Mouse (Mus musculus): Measurements from ENCODE around the gene Vamp4. TPM values are rescaled to one million over a fixed set of nuclear protein-coding genes. Genes with fewer than 3 reads are reported as not detected.

The Vamp4 gene
- 43.5 and 46.4 TPM in 2 replicates for polyA plus RNA-seq (2015; fragmentation: Nextera tagmentation; extraction: Ambion mirVana)

DNA sequence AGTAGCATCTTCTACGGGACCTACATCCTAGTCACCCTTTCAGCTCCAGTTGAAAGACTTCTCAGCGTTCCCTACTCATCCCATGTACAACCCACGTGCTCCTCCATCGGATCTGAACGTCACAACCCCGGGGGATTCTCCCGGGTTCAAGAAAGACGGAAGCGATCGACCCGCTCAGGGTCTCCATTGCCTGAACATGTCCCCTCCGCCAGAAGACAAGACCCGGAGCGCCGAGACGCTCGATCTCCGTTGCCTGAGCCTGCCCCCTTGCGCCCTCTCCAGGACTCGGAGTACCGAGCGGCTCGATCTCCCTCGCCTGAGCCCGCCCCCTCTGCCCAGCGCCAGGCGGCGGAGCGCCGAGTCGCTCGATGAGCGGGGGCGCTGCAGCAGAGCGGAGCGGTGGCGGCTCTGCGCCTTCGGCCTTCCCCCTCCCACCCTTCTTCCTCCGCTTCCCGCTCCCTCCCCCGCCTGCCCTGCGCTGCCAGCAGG lies at the start of gene Vamp4:
Vamp4 (plus strand) TSS at position 256 of the 489 bp plus-strand sequence.
- peaks cover 3% of the 10 kb centered on the region for H3K9me3 ChIP-seq (ENCODE audit: control insufficient read depth, low read length)
- no peaks in the 10 kb centered on the region for H3K27me3 ChIP-seq (replicated peaks; ENCODE audit: control insufficient read depth, insufficient read depth, low read length)
- H3K36me3 ChIP-seq (ENCODE audit: control insufficient read depth, insufficient read depth, low read length) = peaks cover 7% of the 10 kb centered on the region
- H3K4me2 ChIP-seq (ENCODE audit: low read depth, low read length) = peak within 1 kb of the TSS; percentile 73
- peak within 1 kb of the TSS; percentile 98 for H3K4me3 ChIP-seq (ENCODE audit: low read length)
- 0% methylated on average over 42 of the region's 43 CpGs for WGBS
- peak within 1 kb of the TSS; percentile 97 for H3K9ac ChIP-seq (ENCODE audit: low read depth, low read length)
- ATAC-seq = peak; percentile 99
- H3K27ac ChIP-seq (ENCODE audit: low read length) = peak within 1 kb of the TSS; percentile 87
- no peaks in the 10 kb centered on the region for H3K4me1 ChIP-seq (ENCODE audit: control insufficient read depth, insufficient read depth, low read length)

GRCm38 (mm10) chr1:162529651-162530050 lies 40.7 kb upstream of the Vamp4 start:
- no peak for ATAC-seq
- Histone ChIP-seq H3K9me3 (ENCODE audit: control insufficient read depth, low read length) (peaks cover 8% of the 10 kb centered on the region; the same call in 1 of the 2 replicates), H3K36me3 (ENCODE audit: control insufficient read depth, insufficient read depth, low read length) (peaks cover 14% of the 10 kb centered on the region), H3K4me1 (ENCODE audit: control insufficient read depth, insufficient read depth, low read length) (no peaks in the 10 kb centered on the region), H3K27me3 (replicated peaks; ENCODE audit: control insufficient read depth, insufficient read depth, low read length) (no peaks in the 10 kb centered on the region), H3K4me2 (ENCODE audit: low read depth, low read length) (no peak overlapping the region), H3K9ac (ENCODE audit: low read depth, low read length) (no peak overlapping the region), H3K4me3 (ENCODE audit: low read length) (no peak overlapping the region), H3K27ac (ENCODE audit: low read length) (no peak overlapping the region)
- WGBS = 60% methylated on average over 2 of the region's 2 CpGs

- Histone ChIP-seq H3K27me3 (replicated peaks; ENCODE audit: control insufficient read depth, insufficient read depth, low read length) (no peaks in the 10 kb centered on the region), H3K9me3 (ENCODE audit: control insufficient read depth, low read length) (peaks cover 8% of the 10 kb centered on the region; the same call in 1 of the 2 replicates), H3K9ac (ENCODE audit: low read depth, low read length) (no peak overlapping the region), H3K4me2 (ENCODE audit: low read depth, low read length) (no peak overlapping the region), H3K36me3 (ENCODE audit: control insufficient read depth, insufficient read depth, low read length) (peaks cover 14% of the 10 kb centered on the region), H3K4me3 (ENCODE audit: low read length) (no peak overlapping the region), H3K27ac (ENCODE audit: low read length) (no peak overlapping the region), H3K4me1 (ENCODE audit: control insufficient read depth, insufficient read depth, low read length) (no peaks in the 10 kb centered on the region)
- 69% methylated on average over 1 of the region's 1 CpGs for WGBS
- ATAC-seq = no peak
Measured at GRCm38 (mm10) chr1:162530666-162531065, 39.6 kb upstream of the Vamp4 start.

GRCm38 (mm10) chr1:162531584-162531983 lies 38.7 kb upstream of the Vamp4 start:
- Histone ChIP-seq H3K4me1 (ENCODE audit: control insufficient read depth, insufficient read depth, low read length) (no peaks in the 10 kb centered on the region), H3K4me2 (ENCODE audit: low read depth, low read length) (no peak overlapping the region), H3K9me3 (ENCODE audit: control insufficient read depth, low read length) (peaks cover 8% of the 10 kb centered on the region; the same call in 1 of the 2 replicates), H3K27ac (ENCODE audit: low read length) (no peak overlapping the region), H3K4me3 (ENCODE audit: low read length) (no peak overlapping the region), H3K36me3 (ENCODE audit: control insufficient read depth, insufficient read depth, low read length) (peaks cover 16% of the 10 kb centered on the region), H3K27me3 (replicated peaks; ENCODE audit: control insufficient read depth, insufficient read depth, low read length) (no peaks in the 10 kb centered on the region), H3K9ac (ENCODE audit: low read depth, low read length) (no peak overlapping the region)
- WGBS = 70% methylated on average over 4 of the region's 4 CpGs
- no peak for ATAC-seq

GRCm38 (mm10) chr1:162532330-162532729 lies 38.0 kb upstream of the Vamp4 start:
- WGBS = 63% methylated on average over 4 of the region's 4 CpGs
- peaks cover 21% of the 10 kb centered on the region for H3K36me3 ChIP-seq (ENCODE audit: control insufficient read depth, insufficient read depth, low read length)
- peaks cover 8% of the 10 kb centered on the region; the same call in 1 of the 2 replicates for H3K9me3 ChIP-seq (ENCODE audit: control insufficient read depth, low read length)
- ATAC-seq = peak; percentile 74
- H3K27ac ChIP-seq (ENCODE audit: low read length) = no peak overlapping the region
- H3K4me1 ChIP-seq (ENCODE audit: control insufficient read depth, insufficient read depth, low read length) = no peaks in the 10 kb centered on the region
- H3K4me2 ChIP-seq (ENCODE audit: low read depth, low read length) = no peak overlapping the region
- H3K4me3 ChIP-seq (ENCODE audit: low read length) = no peak overlapping the region
- no peak overlapping the region for H3K9ac ChIP-seq (ENCODE audit: low read depth, low read length)
- H3K27me3 ChIP-seq (replicated peaks; ENCODE audit: control insufficient read depth, insufficient read depth, low read length) = no peaks in the 10 kb centered on the region

GRCm38 (mm10) chr1:162533766-162534560 lies 36.4 kb upstream of the Vamp4 start:
- peaks cover 25% of the 10 kb centered on the region for H3K36me3 ChIP-seq (ENCODE audit: control insufficient read depth, insufficient read depth, low read length)
- H3K4me1 ChIP-seq (ENCODE audit: control insufficient read depth, insufficient read depth, low read length) = no peaks in the 10 kb centered on the region
- no peak overlapping the region for H3K4me2 ChIP-seq (ENCODE audit: low read depth, low read length)
- no peak overlapping the region for H3K9ac ChIP-seq (ENCODE audit: low read depth, low read length)
- no peaks in the 10 kb centered on the region for H3K27me3 ChIP-seq (replicated peaks; ENCODE audit: control insufficient read depth, insufficient read depth, low read length)
- ATAC-seq = no peak
- no peak overlapping the region for H3K4me3 ChIP-seq (ENCODE audit: low read length)
- H3K27ac ChIP-seq (ENCODE audit: low read length) = no peak overlapping the region
- 93% methylated on average over 14 of the region's 14 CpGs for WGBS
- H3K9me3 ChIP-seq (ENCODE audit: control insufficient read depth, low read length) = 0 out of 2 replicates have a peak, but pooled peaks cover 2% of the 10 kb centered on the region

GRCm38 (mm10) chr1:162543231-162543630 lies 27.1 kb upstream of the Vamp4 start:
- no peak for ATAC-seq
- Histone ChIP-seq H3K27me3 (replicated peaks; ENCODE audit: control insufficient read depth, insufficient read depth, low read length) (no peaks in the 10 kb centered on the region), H3K4me2 (ENCODE audit: low read depth, low read length) (no peak overlapping the region), H3K4me3 (ENCODE audit: low read length) (no peak overlapping the region), H3K36me3 (ENCODE audit: control insufficient read depth, insufficient read depth, low read length) (peaks cover 25% of the 10 kb centered on the region; the same call in 1 of the 2 replicates), H3K4me1 (ENCODE audit: control insufficient read depth, insufficient read depth, low read length) (peaks cover 3% of the 10 kb centered on the region; the same call in 1 of the 2 replicates), H3K27ac (ENCODE audit: low read length) (no peak overlapping the region), H3K9ac (ENCODE audit: low read depth, low read length) (no peak overlapping the region), H3K9me3 (ENCODE audit: control insufficient read depth, low read length) (no peaks in the 10 kb centered on the region)
- 49% methylated on average over 1 of the region's 1 CpGs for WGBS

DNA sequence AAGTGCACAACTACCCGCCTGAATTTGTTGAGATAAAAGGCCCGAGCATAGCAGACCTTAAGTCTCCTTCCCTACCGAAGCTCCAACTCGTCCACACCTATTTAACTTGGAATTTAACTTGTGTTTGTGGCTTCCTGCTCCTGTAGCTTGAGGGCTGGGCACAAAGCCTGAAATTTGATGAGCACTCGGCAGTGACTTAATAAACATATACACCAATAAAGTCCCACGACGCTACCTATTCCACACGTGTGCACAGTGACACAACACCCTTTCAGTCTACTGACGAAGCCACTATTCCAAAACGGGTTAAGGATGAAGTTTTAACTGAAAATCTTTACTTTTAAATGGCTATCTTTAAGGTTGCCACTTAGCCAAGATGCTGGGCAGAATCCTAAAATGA lies 22.7 kb upstream of the Vamp4 start:
- H3K4me1 ChIP-seq (ENCODE audit: control insufficient read depth, insufficient read depth, low read length) = peaks cover 3% of the 10 kb centered on the region; the same call in 1 of the 2 replicates
- H3K36me3 ChIP-seq (ENCODE audit: control insufficient read depth, insufficient read depth, low read length) = peaks cover 8% of the 10 kb centered on the region; the same call in 1 of the 2 replicates
- H3K9ac ChIP-seq (ENCODE audit: low read depth, low read length) = peak overlapping the region; percentile 79
- H3K4me3 ChIP-seq (ENCODE audit: low read length) = peak overlapping the region; percentile 74
- ATAC-seq = no peak
- peak overlapping the region; percentile 87 for H3K4me2 ChIP-seq (ENCODE audit: low read depth, low read length)
- H3K27ac ChIP-seq (ENCODE audit: low read length) = peak overlapping the region; percentile 43; the same call in 1 of the 2 replicates
- no peaks in the 10 kb centered on the region for H3K27me3 ChIP-seq (replicated peaks; ENCODE audit: control insufficient read depth, insufficient read depth, low read length)
- WGBS = 3% methylated on average over 10 of the region's 10 CpGs
- no peaks in the 10 kb centered on the region for H3K9me3 ChIP-seq (ENCODE audit: control insufficient read depth, low read length)

DNA sequence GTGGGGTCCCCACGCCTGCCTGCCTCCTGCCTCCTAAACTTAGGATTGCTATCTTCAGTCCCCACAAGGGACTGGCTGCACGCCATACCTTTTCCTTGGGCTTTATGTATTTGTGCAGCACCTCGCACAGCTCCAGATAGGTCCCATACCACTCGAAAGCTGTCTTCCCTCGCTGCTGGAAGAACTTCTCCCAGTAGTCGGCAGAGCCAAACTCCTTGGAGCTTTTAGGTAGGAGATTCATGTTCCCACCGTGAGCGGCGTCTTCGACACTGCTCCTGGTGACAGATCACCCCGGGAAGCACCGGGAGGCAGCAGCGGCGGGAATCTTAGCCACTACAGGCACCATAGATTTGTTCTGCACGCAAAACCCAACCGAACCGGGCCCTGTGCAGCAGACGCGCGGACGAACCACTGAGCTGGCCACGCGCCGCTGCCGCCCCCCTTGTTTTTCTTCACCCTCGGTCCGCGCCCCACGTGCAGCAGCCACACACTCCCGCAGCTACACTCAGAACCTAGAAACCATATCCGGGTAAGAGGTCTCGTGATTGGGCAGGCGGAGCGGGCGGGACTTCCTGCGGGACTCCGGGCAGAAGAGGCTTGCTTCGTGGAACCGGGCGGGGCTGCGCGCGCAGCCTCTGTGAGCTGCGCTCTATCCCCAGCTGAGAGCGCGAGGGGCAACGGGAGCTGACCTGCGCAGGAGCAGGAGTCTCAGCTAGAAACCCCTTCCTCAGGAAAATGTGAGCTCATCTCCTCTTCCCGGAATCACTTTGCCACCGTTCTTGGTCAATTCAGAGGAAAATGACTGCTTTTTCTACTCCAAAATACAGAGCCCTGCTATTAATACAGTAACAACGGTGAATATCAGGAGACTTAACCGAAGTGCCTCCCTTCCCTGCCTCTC lies 22.0 kb upstream of the Vamp4 start, which contains the start of gene Mettl13:
Mettl13 (minus strand) TSS at position 536 of the 901 bp plus-strand sequence.
- H3K27ac ChIP-seq (ENCODE audit: low read length) = peak within 1 kb of the TSS; percentile 58
- peaks cover 5% of the 10 kb centered on the region; the same call in 1 of the 2 replicates for H3K36me3 ChIP-seq (ENCODE audit: control insufficient read depth, insufficient read depth, low read length)
- peak within 1 kb of the TSS; percentile 87 for H3K4me2 ChIP-seq (ENCODE audit: low read depth, low read length)
- peak; percentile 100 for ATAC-seq
- under 1% methylated on average over 52 of the region's 52 CpGs for WGBS
- H3K4me1 ChIP-seq (ENCODE audit: control insufficient read depth, insufficient read depth, low read length) = peaks cover 3% of the 10 kb centered on the region; the same call in 1 of the 2 replicates
- no peaks in the 10 kb centered on the region for H3K27me3 ChIP-seq (replicated peaks; ENCODE audit: control insufficient read depth, insufficient read depth, low read length)
- peak within 1 kb of the TSS; percentile 74 for H3K4me3 ChIP-seq (ENCODE audit: low read length)
- H3K9me3 ChIP-seq (ENCODE audit: control insufficient read depth, low read length) = no peaks in the 10 kb centered on the region
- peak within 1 kb of the TSS; percentile 79 for H3K9ac ChIP-seq (ENCODE audit: low read depth, low read length)

Data from intestine, embryonic 16.5 days (tissue).